Mouse (Mus musculus) gastrocnemius, postnatal 36 days (tissue): ENCODE data around the gene Ccnd3. TPM values are rescaled to one million over a fixed set of nuclear protein-coding genes. Genes with fewer than 3 reads are reported as not detected.

Source experiments
- DNase-seq, 2 experiments: peaks; one replicate each; pipeline ENCODE4 v3.0.0; 2022
- intact Hi-C: fragments of 180-260 bp; cut with DNase I; formaldehyde crosslinking; loops from one replicate; pipeline ENCODE4 v1.15.1; 2025
- total RNA-seq, 2 experiments: library from RNA; stranded (reverse); gene quantifications; 2 replicates each; pipeline ENCODE4 v1.2.3; 2021

Ccnd3 gene
- total RNA-seq, 2 experiments from 2014 or later, result 31.4 to 31.5 TPM

DNA sequence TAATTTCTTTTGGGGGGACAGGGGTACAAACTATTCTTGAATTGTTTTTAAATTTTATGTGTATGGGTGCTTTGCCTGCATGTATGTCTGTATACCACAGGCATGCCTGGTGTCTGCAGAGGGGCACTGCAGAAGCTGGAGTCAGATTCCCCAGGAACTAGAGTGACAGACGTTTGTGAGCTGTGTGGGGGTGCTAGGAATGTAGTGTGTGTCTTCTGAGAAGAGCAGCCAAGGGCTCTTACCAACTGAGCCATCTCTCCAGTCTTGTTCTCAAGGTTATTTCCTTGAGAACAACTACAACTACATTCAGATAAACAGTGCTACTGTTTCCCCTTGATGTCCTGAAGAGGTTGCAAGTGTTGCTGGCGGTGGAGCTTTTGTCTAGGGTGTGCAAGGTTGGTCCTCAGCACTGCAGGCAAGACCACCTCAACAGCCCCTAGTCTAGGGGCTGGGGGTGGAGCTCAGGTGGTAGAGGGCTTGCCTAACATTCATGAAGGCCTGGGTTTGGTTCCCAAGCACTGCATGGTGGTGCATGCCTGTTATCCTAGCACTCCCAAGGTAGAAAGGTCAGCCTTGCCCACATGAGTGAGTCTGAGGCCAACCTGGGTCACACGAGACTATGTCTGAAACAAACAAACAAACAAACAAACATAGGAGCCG lies 127.5 kb downstream of the Ccnd3 start:
- intact Hi-C loops, result loop anchor here (5.0 kb wide), 1 partner anchor 40 kb away; no protein-coding TSS in a partner anchor

DNA sequence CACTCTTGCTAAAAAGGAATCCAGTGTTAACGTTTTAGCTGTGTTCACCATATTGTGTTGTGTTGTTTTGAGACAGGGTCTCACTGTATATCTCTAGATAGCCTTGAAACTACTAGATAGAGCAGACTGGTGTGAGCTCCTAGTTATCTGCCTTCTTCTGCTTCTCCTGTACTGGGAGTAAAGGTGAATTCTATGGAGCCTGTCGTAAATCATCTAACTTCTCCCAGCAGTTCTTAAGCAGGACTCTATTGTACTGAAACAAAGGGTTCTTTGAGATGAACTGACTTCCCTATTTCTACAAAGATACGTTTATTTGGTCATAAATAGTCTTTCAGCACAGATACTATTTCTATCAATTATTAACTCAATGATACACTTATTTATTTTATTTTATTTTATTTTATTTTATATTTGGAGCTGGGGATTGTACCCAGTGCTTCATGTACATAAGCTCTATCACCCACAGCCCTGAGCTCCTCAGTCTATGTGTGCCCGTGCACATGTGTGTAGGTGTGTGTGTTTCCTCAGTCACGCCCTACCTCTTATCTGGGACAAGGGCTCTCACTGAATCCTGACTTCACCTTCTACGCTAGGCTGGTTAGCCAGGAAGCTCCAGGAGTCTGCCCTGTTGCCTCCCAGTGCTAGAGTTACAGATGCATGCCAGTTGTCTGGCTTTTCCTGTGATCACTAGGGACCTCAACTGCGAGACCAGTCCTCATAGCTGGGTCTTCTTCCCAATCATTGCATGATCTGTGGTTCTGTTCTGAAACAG lies 129.3 kb downstream of the Ccnd3 start:
- DNase-seq, result no peak
- intact Hi-C loops, result loop anchor here (5.0 kb wide), 1 partner anchor 38 kb away; no protein-coding TSS in a partner anchor

More for the DNA sequence above, 127.5 kb downstream of the Ccnd3 start:
- DNase-seq, result no peak

DNA sequence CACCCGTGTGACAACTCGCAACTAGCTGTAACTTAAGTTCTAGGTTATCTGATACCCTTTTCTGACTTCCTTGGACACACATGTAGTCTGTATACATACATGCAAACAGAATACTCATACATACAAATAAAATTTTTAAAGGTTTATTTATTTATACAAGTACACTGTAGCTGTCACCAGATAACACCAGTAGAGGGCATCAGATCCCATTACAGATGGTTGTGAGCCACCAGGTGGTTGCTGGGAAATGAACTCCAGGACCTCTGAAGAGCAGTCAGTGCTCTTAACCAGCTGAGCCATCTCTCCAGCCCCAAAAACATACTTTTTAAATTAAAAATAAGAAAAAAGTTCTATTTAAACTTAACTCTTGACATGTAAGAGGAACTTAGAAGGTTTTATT lies 138.1 kb downstream of the Ccnd3 start:
- intact Hi-C loops, result no loop called here

DNA sequence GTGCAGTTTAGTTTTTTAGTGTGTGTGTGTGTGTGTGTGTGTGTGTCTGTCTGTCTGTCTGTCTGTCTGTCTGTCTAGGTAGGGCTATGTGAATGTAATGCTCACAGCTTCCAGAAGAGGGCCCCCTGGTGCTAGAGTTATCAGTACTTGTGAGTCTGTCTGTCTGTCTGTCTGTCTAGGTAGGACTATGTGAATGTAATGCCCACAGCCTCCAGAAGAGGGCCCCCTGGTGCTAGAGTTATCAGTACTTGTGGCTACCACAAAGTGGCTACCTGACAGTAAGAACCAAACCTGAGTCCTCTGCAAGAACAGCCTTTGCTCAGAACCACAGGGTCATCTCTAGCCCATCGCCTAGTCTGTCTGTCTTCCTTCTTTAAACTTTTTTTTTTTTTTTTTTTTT lies 141.8 kb downstream of the Ccnd3 start:
- peak; percentile 41 to 44 for DNase-seq
- intact Hi-C loops, result no loop called here

More for the DNA sequence above, 138.1 kb downstream of the Ccnd3 start:
- no peak for DNase-seq

DNA sequence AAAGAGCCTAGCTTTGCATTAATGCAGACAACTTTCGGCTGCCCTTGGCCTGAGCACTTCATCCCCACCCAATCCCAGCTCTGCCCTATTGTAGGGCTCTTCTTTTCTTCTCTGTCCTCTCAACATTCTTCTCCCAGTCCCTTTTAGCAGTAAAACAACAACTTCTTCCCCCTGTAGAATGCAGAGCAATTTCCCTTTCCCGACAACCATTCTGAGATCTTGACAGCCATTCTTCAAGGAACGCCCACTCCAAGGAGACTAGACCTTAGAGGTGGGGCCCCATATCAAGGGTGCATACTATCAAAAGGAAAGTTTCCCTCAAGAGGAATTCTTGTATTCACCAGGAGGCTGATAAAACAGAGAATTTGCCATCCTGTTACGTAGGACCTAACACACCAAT lies 144.1 kb downstream of the Ccnd3 start:
- DNase-seq, result no peak
- intact Hi-C loops, result no loop called here

Other genes with a start within 250 kb of the Ccnd3 start
- 10 to 100 TPM; 31.9 to 33.7 TPM for gene Mrps10, start 136.2 kb upstream of the Ccnd3 start, total RNA-seq
- gene Guca1b, start 119.7 kb upstream of the Ccnd3 start, total RNA-seq, result under 1 TPM; 0.31 to 0.35 TPM
- gene Guca1a, start 104.5 kb upstream of the Ccnd3 start, total RNA-seq, result not detected
- under 1 TPM; 0.13 to 0.35 TPM for gene AI661453, start 68.4 kb upstream of the Ccnd3 start, total RNA-seq
- gene 1700001C19Rik, start 67.7 kb upstream of the Ccnd3 start, total RNA-seq, result not detected
- gene Taf8, start 2.8 kb upstream of the Ccnd3 start, total RNA-seq, result 10 to 100 TPM; 10.4 to 12.8 TPM
- 10 to 100 TPM; 13.8 to 14.2 TPM for gene Bysl, start 106.4 kb downstream of the Ccnd3 start, total RNA-seq
- 10 to 100 TPM; 12.9 to 14.9 TPM for gene Med20, start 106.5 kb downstream of the Ccnd3 start, total RNA-seq
- gene Gm20517, start 106.5 kb downstream of the Ccnd3 start, total RNA-seq, result 1 to 10 TPM in 1 of 2 experiments, under 1 TPM in 1; 0.42 to 1.3 TPM
- gene Usp49, start 125.6 kb downstream of the Ccnd3 start, total RNA-seq, result 1 to 10 TPM; 3.2 to 3.3 TPM
- gene Tomm6, start 183.3 kb downstream of the Ccnd3 start, total RNA-seq, result 100 to 1,000 TPM; 105 to 118 TPM
- 1 to 10 TPM; 3.2 to 5.1 TPM for gene Frs3, start 184.0 kb downstream of the Ccnd3 start, total RNA-seq
- under 1 TPM; 0.18 to 0.62 TPM for gene Gm21981, start 189.4 kb downstream of the Ccnd3 start, total RNA-seq
- 1 to 10 TPM; 1.8 to 2.2 TPM for gene Prickle4, start 189.7 kb downstream of the Ccnd3 start, total RNA-seq
- not detected for gene Pgc, start 221.8 kb downstream of the Ccnd3 start, total RNA-seq
- gene Tfeb, start 232.0 kb downstream of the Ccnd3 start, total RNA-seq, result 10 to 100 TPM; 72.7 to 75.2 TPM